Mouse (Mus musculus) G1E (cell line): Measurements from ENCODE around the gene Trpv4.

Experiments
- CTCF ChIP-seq: IDR thresholded peaks from 2 replicates; pipeline ENCODE4 v1.5.1; 2012; ENCODE audit warnings: low read depth, low read length, inconsistent platforms, mixed read lengths
- GATA1 ChIP-seq: IDR thresholded peaks from 2 replicates; pipeline ENCODE4 v1.6.1; 2012; ENCODE audit warnings: borderline replicate concordance, low read length, inconsistent platforms, mixed read lengths
- TAL1 ChIP-seq: conservative IDR thresholded peaks from 2 replicates; pipeline ENCODE4 v1.6.1; 2012; ENCODE audit warnings: low read depth, low read length, inconsistent platforms, mixed read lengths

DNA sequence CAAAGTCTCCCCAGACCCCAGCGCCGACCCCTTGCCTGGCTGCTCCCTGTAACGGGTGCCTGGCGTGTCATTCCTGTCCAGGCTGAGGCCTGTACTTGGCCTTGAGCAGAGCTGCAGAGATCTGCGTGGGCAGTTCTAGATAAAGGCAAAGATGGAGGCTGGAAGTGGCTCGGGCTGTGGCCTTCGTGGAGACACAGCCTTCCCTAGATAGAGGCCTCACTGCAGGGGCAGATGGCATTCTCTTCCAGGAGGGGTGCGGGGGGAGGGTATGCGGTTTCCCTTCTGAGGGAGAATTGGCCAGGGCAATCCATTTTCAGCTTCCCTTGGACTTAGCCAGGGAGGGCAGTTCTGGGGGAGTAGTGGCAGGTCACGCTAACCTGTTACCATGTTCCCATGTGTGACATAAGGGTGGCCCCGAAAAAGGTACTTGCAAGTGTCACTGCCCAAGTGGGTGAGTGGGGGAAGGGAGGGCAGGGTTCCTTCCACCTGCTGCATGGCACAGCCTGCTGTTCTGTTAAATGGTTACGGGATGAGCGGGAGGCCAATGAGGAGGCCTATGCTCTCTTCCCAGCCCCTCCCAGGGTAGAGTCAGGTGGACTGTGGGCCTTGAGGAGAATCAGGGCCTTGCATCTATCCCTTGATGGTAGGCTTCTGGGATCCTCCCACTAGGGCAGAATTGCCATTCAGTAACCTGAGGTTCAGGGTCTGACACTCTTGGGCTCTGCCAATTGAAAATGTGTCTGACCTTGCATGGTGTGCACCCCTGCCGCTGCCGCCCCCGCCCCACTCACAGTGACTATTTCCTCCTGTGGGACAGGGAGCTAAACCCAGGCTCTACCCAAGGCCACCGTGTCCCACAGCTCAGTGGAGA, 67.9 kb downstream of the Trpv4 start:
- no peak for TF ChIP-seq GATA1
- no peak for TF ChIP-seq CTCF
- no peak for TF ChIP-seq TAL1
